Mouse (Mus musculus): ENCODE measurements around the gene Rnf224. TPM values are rescaled to one million over a fixed set of nuclear protein-coding genes. Genes with fewer than 3 reads are reported as not detected.
A peak's percentile ranks its signal among the peaks of the same experiment; 100 is the strongest.

The Rnf224 gene
- total and polyA plus RNA-seq, 3 experiments = not detected

DNA sequence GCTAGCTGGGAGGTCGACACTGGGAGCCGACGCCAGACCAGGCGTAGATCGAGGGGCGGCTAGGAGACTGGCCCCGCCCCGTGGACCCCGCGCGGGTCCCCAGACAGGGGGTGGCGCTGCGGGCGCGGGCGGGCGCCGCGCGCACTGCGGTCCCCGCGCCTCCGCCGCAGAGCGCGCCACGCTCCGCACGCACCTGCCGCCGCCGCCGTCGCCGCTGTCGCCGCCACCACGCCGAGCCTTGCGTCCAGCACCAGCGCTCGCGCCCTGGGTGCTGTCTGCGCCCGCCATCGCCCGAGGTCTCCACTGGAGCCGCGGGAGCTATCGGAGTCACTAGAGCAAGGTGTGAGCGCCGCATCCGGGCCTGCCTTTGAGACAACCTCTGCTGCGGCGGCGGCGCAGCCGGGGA is 5.5 kb upstream of the Rnf224 start, which contains the start of the genes Rnf208 and Cysrt1:
TSS of gene Rnf208 (plus strand) at position 155 of the 406 bp plus-strand sequence.
TSS of gene Cysrt1 (minus strand) at position 352 of the 406 bp plus-strand sequence.
- H3K9me3 ChIP-seq (replicated peaks; ENCODE audit: low read length) = no peaks in the 10 kb centered on the region
- H3K36me3 ChIP-seq (replicated peaks in 1 of 2; ENCODE audit: control insufficient read depth in 1 of 2, insufficient read depth in 1 of 2, low read length in 1 of 2) = peaks cover 22 to 37% of the 10 kb centered on the region in 2 experiments
- peaks cover 8 to 16% of the 10 kb centered on the region in 2 experiments for H3K4me1 ChIP-seq (ENCODE audit: control insufficient read depth in 1 of 2, insufficient read depth in 2 of 2)
- in situ Hi-C loops (cut with MboI; ENCODE audit: low pct_ligation_motif_present, low pct_unique_long_range_greater_than_20kb, low sequenced_read_pairs) = no loop called here
- H3K27ac ChIP-seq (ENCODE audit: insufficient read depth, low read depth) = no peak within 1 kb of the TSS
- no peaks in the 10 kb centered on the region for H3K79me2 ChIP-seq (replicated peaks; ENCODE audit: control insufficient read depth, extremely low read depth, insufficient read depth, poor library complexity, severe bottlenecking)
- no peak for DNase-seq (ENCODE audit: extremely low read depth)
- peaks cover 39% of the 10 kb centered on the region for H3K27me3 ChIP-seq (replicated peaks)
- peak within 1 kb of the TSS; percentile 29 to 62 (median 49) for H3K4me3 ChIP-seq (replicated peaks in 1 of 3; ENCODE audit: low read depth in 2 of 3, low read length in 2 of 3, poor library complexity in 1 of 3)
- H3K4me2 ChIP-seq (ENCODE audit: insufficient read depth, low read depth, poor library complexity, severe bottlenecking) = peak within 1 kb of the TSS; percentile 89
- peak within 1 kb of the TSS; percentile 16; the same call in 1 of the 2 replicates for H3K9ac ChIP-seq (ENCODE audit: insufficient read depth, low read depth)
- TF ChIP-seq USF1 (IDR thresholded peaks at IDR 0.05; ENCODE audit: low read depth, low read length) (no peak), MXI1 (IDR thresholded peaks at IDR 0.05; ENCODE audit: low read depth, low read length) (no peak), CTCF (conservative IDR thresholded peaks at IDR 0.05 in 1 of 2, IDR thresholded peaks at IDR 0.05 in 1 of 2; ENCODE audit: low read depth in 2 of 2, low read length in 2 of 2) (no peak), HCFC1 (IDR thresholded peaks at IDR 0.05; ENCODE audit: low read depth, low read length) (no peak), BHLHE40 (IDR thresholded peaks at IDR 0.05; ENCODE audit: low read depth, low read length) (no peak), POLR2A (IDR thresholded peaks at IDR 0.05; ENCODE audit: low read depth, low read length) (no peak), MAZ (IDR thresholded peaks at IDR 0.05; ENCODE audit: low read depth, low read length) (no peak), UBTF (IDR thresholded peaks at IDR 0.05; ENCODE audit: low read depth, low read length) (no peak), MAX (IDR thresholded peaks at IDR 0.05; ENCODE audit: low read length) (no peak), POLR2AphosphoS2 (IDR thresholded peaks at IDR 0.05; ENCODE audit: low read depth, low read length) (no peak), CHD2 (IDR thresholded peaks at IDR 0.05; ENCODE audit: low read length) (no peak), EP300 (IDR thresholded peaks at IDR 0.05; ENCODE audit: low read length) (no peak), ZMIZ1 (IDR thresholded peaks at IDR 0.05; ENCODE audit: low read depth, low read length) (no peak), ZC3H11A (IDR thresholded peaks at IDR 0.05; ENCODE audit: low read depth, low read length) (no peak), MEF2A (IDR thresholded peaks at IDR 0.05; ENCODE audit: borderline replicate concordance, low read depth, low read length) (no peak), IRF4 (IDR thresholded peaks at IDR 0.05; ENCODE audit: low read depth, low read length) (no peak), GABPA (IDR thresholded peaks at IDR 0.05; ENCODE audit: insufficient replicate concordance, low read depth, low read length) (no peak)
- dilution Hi-C loops (cut with MboI; ENCODE audit: extremely low pct_ligation_motif_present, extremely low pct_unique_long_range_greater_than_20kb, low sequenced_read_pairs) = no loop called here

DNA sequence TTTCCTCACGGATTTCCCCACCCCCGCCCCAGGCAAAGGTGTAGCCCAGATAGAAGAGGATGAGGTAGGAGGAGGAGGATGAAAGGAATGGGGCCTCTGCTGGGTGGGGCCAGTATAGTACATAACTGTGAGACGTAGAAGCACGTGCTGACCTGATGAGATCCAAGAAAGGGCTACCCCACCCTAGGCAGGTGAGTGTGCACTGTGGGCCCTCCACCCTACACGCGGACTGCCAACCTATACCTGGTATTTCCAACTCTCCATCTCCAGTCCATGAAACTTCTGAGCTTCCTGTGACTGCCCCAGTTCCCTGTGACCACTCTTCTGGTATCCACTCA is 4.8 kb upstream of the Rnf224 start:
- Histone ChIP-seq H3K4me3 (replicated peaks in 1 of 3; ENCODE audit: low read depth in 2 of 3, low read length in 2 of 3, poor library complexity in 1 of 3) (peak overlapping the region in 2 of 3 experiments; percentile 44 to 49), H3K4me1 (ENCODE audit: control insufficient read depth in 1 of 2, insufficient read depth in 2 of 2) (peaks cover 8 to 16% of the 10 kb centered on the region in 2 experiments), H3K27me3 (replicated peaks) (peaks cover 45% of the 10 kb centered on the region)

More for the DNA sequence above, 4.8 kb upstream of the Rnf224 start:
- TF ChIP-seq MAZ (IDR thresholded peaks at IDR 0.05; ENCODE audit: low read depth, low read length) = no peak
- no peak for TF ChIP-seq CTCF (conservative IDR thresholded peaks at IDR 0.05 in 1 of 2, IDR thresholded peaks at IDR 0.05 in 1 of 2; ENCODE audit: low read depth in 2 of 2, low read length in 2 of 2)
- no peak for TF ChIP-seq ETS1 (conservative IDR thresholded peaks at IDR 0.05; ENCODE audit: low read depth, low read length)
- no peak for TF ChIP-seq RAD21 (IDR thresholded peaks at IDR 0.05; ENCODE audit: low read depth, low read length)
- Histone ChIP-seq H3K79me2 (replicated peaks; ENCODE audit: control insufficient read depth, extremely low read depth, insufficient read depth, poor library complexity, severe bottlenecking) (no peaks in the 10 kb centered on the region), H3K36me3 (replicated peaks in 1 of 2; ENCODE audit: control insufficient read depth in 1 of 2, insufficient read depth in 1 of 2, low read length in 1 of 2) (peaks cover 16 to 30% of the 10 kb centered on the region in 2 experiments), H3K4me2 (ENCODE audit: insufficient read depth, low read depth, poor library complexity, severe bottlenecking) (peak overlapping the region; percentile 89), H3K9ac (ENCODE audit: insufficient read depth, low read depth) (no peak overlapping the region), H3K9me3 (replicated peaks; ENCODE audit: low read length) (no peaks in the 10 kb centered on the region), H3K27ac (ENCODE audit: insufficient read depth, low read depth) (no peak overlapping the region)
- no peak for DNase-seq (ENCODE audit: extremely low read depth)
- dilution Hi-C loops (cut with MboI; ENCODE audit: extremely low pct_ligation_motif_present, extremely low pct_unique_long_range_greater_than_20kb, low sequenced_read_pairs) = no loop called here
- in situ Hi-C loops (cut with MboI; ENCODE audit: low pct_ligation_motif_present, low pct_unique_long_range_greater_than_20kb, low sequenced_read_pairs) = no loop called here

Data from CH12.LX (cell line).